Mouse (Mus musculus): ENCODE data around the gene Insr.
"Not testable (repeated sequence)": the region's sequence is repeated elsewhere in the genome, so short reads cannot be mapped to it uniquely, and the experiment has no call there.

Gene Insr

GRCm38 (mm10) chr8:3191006-3191405 is 88.4 kb downstream of the Insr start:
- no peak for DNase-seq (ENCODE audit: low read depth, low spot score)

DNA sequence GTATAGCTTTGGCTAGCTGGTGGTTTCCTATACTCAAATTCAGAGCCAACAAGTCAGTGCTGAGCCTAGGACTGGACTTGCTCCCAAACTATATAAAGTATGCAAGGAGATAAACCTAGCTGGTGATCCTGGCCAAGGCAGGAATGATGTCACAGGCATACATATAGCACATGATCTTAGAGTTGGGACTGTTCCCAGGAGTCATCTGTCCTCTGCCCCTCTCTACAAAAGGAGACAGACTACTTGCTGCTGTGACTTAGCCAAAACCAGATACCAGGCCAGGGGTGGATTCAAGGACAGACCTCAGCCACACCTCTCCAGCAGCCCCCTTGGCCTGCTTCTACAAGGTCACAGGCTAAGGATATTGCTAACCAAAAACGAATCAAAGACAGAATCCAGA is 92.0 kb downstream of the Insr start:
- DNase-seq (ENCODE audit: low read depth, low spot score) = no peak

DNA sequence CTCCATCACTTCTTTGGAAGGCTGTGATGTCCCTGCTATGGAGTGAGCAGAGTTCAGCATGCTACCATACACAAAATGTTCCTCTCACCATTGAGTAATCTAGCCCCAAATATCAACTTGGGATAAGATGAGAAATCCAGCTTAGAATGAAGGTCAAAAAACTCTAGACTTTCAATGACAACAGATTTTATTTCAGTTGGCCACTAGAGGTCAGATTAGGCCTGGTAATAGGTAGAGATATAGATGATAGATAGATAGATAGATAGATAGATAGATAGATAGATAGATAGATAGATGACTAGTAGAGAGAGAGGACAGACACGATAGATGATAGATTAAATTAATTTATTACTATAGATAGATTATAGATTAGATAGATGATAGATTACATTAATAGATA is 99.5 kb downstream of the Insr start:
- DNase-seq (ENCODE audit: low read depth, low spot score) = peak; percentile 27

DNA sequence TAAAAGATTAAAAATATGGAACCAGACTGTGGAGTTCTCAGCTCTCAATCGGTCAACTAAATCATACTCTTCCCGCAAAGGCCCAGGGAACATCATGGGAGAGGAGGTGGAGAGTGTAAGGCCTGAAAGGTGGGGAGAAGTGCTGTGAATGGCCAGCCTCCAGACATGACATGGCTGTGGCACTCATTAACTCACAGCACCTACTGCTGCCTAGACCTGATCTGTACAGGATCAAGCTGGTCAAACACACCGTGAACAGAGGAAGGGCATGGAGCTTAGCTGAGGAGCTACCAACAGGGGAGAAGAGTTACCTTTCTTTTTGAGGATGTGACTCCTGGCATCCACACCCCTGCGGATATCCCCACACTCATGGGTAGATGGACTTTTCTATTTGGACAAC is 102.0 kb downstream of the Insr start:
- no peak for DNase-seq (ENCODE audit: low read depth, low spot score)

DNA sequence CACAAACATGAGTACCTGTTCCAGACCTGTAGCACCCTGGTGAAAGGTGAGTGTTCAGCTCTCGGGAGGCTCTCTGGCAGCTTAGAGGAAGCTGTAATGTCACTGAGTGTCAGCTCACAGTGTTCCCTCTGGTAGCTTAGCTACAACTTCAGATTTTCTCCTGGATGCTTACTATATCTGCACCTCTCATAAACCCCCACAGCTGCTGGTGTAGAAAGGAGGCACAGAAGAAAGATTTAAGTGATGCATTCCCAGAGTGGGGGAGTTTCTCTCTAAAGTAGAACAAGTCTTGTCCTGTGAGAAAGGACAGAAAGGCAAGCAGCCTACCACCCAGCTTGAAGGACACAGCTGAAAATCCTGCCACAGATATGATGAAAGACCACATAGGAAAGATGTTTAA is 107.2 kb downstream of the Insr start:
- DNase-seq (ENCODE audit: low read depth, low spot score) = no peak

DNA sequence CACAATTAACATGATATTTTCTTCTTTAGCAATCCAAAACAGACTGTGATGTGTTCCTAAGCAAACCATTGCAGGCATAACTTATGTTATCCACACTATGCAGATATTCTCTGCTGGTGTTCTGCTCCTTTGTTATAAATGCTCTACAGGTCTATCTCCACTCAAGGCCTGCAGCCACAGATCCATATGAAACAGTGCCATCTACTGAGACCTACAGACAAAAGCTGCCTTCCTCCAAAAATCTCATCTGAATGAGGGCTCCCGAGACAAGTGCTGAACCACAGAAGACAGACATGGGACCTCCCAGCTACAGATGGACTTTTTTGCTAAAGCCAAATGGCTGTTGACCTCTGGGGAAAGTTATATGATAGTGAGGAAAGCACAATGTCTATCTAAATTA is 132.9 kb downstream of the Insr start:
- no peak for DNase-seq (ENCODE audit: low read depth, low spot score)

DNA sequence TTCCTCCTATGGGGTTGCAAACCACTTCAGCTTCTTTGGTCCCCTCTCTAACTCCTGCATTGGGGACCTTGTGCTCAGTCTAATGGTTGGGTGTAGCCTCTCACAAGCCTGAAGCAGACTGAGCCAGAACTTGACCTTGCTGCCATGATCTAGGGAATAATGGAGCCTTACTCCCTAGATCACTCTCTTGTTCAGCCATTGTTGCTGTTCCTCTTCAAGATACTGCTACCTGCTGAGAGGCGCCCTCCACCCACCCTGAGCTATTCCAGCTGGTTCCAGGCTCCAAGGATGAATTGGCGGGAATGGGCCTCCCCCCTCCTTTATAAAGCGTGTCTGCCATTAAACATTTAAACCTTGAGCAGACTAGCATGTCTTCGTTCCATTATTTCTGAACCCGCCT is 179.0 kb downstream of the Insr start:
- DNase-seq (ENCODE audit: low read depth, low spot score) = not testable (repeated sequence)
